Mouse (Mus musculus): Measurements from ENCODE around the gene AC141477.1.

AC141477.1 gene

DNA sequence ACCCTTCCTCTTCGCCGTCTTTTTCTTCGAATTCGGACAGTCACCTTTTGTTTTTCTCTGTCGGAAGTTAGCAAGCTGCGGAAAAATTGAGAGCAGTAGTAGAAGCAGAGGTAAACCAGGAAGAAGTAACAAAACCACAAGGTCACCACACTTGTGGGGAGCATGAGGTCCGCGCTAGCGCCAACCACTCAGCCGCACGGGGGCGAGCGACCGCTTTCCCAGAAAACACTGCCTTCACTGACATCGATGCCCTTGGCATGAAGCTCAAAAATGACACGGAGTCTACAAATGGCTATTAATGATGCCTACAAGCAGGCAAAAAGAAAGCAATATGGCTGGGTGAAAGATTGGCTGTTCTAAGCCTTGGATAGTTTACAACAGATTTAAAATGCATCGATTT lies at the start of gene AC141477.1:
Gene AC141477.1 (minus strand): TSS at position 164 of the 400 bp plus-strand sequence.
- no peak for DNase-seq

DNA sequence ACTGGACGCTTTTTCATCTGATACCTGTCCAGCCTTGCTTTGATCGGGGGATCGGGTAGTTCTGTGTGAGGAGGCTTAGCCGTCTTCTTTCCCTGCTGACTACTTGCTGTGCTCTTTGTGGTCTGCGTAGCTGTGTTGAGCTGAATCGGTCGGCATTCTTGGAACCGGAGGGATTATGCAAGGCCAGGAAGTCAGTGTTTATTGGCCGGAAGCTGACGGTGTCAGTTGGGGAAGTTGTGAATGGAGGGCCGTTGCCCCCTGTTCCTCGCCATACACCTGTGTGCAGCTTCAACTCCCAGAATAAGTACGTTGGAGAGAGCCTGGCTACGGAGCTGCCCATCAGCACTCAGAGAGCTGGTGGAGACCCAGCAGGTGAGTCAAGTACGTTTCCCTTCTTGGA lies 49.0 kb upstream of the AC141477.1 start:
- DNase-seq = no peak

DNA sequence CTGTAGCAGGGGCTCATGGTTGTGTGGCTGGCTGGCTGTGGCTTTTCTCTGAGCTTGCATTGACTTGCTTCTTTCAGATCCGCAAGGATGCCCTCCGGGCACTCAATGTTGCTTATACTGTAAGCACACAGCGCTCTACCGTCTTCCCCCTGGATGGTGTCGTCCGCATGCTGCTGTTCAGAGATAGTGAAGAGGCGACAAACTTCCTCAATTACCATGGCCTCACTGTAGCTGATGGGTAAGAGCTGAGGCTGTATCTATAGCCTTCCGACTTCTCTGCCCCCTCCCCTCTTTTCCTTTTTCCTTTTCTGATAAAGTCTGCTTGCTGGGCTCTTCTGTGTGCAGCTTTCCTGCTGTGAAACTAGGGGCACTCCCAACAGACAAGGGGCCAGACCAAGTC lies 48.0 kb upstream of the AC141477.1 start:
- no peak for DNase-seq

DNA sequence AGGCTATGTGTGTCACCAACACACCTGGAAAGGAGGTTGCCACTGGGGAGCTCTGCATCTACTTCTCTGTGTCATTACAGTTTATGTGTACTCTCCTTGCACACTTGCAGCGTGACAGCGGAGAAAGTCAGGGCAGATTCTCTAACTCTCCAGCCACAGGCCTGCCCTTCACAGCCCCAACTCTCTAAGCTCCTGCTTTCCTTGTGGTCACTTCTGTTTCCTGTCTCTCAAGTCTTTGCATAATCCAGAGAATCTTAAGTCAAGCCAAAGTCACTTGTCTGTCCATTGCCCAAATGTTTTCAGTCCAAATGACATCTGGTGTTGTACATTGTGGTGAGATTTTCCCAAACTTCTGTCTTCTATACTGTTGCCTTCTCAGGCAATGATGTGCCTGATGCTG lies 46.1 kb upstream of the AC141477.1 start:
- DNase-seq = no peak

DNA sequence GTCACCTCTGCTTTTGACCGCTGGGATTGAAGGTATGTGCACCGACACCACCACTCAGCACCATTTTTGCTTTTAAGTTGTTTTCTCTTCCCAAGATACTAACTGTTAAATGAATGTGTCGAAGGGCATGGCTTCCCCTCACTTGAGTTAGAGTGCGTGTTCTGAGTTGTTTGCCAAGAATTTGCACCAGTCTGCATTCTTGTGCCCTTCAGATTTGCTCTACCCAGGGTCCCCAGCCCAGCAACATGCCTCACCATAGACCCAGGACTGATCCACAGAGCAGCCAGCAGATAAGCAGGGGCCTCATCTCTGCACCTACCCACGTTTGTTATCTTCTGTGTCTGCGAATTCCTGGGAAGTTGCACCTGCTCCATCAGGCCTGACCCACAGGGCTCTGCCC lies 41.2 kb upstream of the AC141477.1 start:
- no peak for DNase-seq

DNA sequence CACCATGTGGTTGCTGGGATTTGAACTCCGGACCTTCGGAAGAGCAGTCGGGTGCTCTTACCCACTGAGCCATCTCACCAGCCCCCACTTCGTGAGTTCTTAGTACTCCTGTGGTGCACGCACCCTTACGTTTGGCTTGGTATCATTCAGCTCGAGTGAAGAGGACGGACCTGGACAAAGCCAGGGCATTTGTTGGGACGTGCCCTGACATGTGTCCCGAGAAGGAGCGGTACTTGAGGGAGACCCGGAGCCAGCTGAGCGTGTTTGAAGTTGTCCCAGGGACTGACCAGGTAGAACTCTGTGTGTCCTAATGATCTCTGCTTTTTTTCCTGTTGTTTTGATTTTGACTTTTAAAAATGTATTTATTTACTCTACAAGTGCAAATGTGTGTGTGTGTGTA lies 40.6 kb upstream of the AC141477.1 start:
- no peak for DNase-seq

DNA sequence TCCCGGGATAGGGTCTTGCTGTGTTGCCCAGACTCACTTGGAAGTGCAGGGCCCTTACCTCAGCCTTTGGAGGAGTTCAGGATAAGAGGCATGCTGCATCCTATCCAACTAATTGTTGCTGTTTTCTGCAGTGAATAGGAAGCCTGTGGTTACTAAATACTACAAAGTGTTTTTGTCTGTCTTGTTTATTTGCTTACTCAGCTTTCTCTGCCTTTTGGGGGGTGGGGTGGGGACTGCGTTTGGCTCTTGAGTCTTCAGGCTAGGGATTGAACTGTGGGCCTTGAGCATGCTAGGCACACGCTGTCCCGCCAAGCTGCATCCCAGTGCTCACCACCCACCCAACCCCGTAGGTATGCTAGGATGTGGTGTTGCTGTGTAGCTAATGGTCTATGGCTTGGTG lies 33.5 kb upstream of the AC141477.1 start:
- DNase-seq = no peak

DNA sequence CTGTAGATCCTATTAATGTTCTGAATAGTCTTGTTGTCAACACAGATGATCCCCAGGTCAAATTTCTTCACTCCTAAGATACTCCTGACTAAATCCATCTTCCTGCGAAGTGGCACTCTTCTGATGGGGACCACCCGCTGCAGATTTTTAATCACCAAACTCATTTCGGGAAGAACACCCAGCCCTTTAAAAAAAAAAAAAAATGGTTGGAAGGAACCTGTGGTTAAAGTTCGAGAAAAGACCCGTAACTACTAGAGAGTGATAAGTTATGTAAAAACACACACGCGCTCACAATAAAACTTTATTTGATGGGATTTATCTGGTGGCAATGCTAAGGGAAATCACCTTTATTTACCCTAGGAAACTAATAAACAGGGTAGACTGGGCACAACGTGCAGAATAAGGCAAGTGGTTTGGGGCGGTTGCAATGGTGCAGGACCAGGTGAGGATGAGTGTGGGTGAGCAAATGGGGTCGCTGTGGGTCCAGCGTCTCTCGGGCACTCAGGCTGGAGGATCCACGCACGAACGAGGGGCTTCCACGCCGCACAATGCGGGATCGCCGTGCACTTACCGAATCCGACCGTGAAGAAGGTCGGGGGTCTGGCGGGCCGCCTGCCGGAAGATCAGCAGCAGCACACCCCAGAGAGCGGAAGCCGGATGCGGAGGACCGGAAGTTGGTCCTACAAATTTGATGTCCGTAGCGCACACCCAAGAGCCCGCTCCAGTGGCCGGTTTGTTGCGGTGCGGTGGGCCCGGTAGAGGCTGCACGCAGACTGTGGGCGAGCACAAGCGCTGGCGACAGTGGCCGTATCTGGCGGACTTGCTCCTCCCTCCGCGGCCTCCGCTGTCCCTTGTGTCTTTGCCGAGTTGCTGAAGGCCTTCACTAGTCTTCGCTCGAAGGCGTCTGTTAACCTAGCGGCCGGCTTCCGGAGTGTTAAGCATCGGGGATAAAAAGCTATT lies 28.2 kb upstream of the AC141477.1 start, which contains the start of the genes Mcm3ap and Ybey:
Gene Mcm3ap (plus strand): TSS at position 725 of the 960 bp plus-strand sequence.
Gene Ybey (minus strand): TSS at position 912 of the 960 bp plus-strand sequence.
- DNase-seq = peak; percentile 85

DNA sequence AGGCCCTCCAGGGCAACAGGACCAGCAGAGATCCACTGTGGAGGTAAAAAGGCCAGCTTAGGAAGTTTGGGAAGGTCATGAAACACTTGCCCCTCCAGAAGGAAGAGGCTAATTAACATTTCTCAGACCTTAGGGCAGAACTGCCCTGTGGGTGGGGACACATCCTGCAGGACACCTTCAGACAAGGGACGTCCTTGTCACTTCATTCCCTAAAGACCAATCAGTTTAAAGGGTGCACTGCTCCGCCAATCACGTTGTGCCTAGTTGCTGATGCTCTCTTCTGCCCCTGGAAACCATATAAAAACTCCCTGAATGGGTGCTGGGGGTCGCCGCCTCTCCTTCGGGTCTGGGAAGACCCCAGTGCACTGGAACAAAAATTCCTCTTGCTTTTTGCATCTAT lies 22.5 kb upstream of the AC141477.1 start:
- no peak for DNase-seq

DNA sequence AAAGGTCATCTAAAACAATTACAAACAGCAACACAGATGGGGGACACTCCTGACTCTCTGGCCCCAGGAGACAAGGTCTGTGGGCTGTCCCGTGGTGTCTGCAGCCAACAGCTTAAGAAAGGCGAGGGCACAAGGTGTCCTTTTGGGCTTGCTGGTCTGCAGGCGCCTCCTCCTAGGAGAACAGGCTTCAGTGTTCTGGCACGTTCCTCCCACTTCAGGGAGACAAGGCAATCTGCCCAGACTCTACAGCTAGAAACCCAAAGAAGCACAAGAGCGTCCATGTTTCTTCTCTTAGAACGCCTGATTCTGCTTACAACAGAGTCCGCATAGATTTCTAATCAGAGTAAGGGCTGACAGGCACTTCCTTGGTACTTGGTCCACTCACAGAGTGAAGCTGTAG lies 22.1 kb upstream of the AC141477.1 start:
- no peak for DNase-seq

DNA sequence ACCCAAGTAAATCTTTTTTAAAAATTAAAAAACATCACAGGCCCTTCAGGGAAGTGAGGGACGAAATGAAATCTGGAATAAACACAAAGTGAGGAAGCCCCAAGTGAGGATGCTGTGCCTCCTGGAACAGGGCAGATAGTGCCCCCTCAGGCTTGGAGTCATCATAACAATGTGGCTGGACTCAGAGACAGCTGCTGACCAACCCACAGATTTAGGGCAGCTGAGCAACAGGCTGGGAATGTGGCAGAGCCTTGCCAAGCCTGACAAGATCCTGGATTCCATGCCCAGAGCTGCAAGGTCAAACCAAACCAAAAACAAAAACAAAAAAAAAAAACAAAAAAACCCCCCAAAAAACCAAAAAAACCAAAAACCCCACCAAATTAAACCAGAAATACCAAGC lies 21.0 kb upstream of the AC141477.1 start:
- DNase-seq = no peak

DNA sequence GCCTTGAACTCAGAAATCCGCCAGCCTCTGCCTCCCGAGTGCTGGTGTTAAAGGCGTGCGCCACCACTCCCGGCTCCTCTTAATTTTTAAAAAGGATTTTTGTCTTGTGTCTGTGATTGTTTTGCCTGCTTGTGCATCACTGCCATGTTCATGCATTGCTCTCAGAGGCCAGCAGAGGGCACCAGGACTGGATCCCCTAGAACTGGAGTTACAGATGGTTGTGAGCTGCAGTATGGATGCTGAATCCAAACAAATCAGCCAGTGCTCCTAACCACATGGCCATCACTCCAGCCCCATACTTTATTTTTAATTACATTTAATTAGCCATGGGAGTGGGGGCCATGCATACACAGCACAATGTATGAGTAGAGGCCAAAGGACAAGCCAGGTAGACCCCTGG lies 15.0 kb upstream of the AC141477.1 start:
- no peak for DNase-seq

DNA sequence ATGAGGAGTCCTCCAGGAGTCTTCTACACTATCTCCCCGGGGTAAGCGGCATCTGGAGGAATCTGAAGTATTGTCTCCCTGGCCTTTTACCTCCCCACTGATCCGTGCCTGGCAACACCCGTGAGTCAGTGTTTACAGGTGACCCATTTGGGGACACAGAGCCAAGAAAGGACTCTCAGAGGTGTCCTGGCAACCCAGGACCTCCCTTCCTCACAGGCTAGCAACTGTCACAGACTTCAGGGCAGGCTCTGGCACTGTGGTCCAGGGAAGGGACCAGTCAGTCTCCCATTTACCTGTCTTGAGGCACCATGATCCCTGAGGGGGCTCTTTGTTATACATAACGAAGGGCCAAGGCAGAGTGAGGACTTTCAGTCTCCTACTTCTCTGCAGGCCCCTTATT lies 8.6 kb upstream of the AC141477.1 start, which contains the start of gene 2610028H24Rik:
Gene 2610028H24Rik (plus strand): TSS at position 231 of the 400 bp plus-strand sequence.
- DNase-seq = no peak

DNA sequence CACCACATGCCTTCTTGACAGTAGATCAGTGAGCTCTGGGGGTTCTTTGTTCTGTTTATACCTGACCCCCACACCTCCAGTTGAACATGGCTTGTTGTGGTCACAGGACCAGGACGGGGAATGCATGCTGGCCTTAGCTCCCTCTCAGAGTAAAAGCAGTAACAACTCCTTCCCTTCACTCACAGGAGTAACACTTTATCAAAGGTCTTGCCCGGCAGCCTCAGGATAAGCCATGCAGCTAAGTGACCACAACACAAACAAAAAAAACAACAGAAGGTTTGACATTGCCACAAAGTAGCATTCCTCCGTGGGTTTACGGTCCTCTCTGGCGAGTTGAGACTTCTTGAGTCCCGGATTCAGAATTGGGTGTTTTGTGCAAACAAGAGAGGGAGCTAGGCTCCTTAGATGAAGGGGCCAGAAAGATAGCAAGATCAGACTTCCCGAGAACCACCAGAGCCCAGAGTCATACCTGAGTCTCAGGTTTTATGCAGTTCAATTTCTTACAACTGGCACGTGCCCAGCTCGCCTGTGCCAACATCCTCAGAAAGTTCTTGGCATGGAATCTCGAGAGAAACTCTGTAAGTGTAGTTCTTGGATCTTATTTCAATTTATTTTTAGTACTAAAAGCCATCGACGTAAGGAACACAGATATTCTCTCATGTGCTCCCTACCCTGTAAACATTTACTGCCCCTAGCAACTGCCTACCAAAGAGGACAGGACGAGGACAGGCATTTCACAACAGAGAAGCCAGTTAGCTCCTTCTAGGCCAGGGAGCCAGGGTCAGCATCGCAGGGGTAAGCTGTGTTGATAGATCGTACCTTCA lies 7.4 kb upstream of the AC141477.1 start:
- DNase-seq = no peak

DNA sequence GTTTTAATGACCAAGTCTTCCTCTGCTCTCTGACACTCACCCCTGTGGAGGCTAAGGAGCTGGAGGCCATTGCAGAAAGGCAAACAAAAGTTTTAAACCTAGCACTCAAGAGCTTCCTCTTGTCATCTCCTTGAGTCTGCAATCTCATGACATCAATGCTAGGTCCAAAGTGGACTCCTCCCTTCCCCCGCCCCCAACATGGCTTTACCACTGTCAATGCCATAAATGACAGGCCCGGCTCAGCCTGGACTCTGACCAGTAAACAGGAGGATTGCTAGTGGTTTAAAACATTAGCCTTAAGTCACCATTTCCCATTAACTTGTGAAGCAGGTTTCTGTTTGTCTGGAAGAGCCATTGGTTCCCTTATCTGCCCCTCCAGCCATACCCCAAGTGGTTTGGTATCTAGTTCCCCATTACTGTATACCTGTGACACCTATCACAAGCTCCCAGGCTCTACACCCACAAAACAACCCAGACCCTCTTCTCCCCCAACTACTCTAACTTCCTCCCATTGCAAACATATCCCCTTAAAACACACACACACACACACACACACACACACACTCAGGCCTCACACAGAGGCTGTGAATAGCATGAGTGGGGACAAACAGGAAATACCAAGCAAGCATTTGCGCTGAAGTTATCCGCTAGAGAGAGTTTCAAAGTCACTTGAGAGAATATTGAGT lies 5.9 kb upstream of the AC141477.1 start:
- DNase-seq = no peak

DNA sequence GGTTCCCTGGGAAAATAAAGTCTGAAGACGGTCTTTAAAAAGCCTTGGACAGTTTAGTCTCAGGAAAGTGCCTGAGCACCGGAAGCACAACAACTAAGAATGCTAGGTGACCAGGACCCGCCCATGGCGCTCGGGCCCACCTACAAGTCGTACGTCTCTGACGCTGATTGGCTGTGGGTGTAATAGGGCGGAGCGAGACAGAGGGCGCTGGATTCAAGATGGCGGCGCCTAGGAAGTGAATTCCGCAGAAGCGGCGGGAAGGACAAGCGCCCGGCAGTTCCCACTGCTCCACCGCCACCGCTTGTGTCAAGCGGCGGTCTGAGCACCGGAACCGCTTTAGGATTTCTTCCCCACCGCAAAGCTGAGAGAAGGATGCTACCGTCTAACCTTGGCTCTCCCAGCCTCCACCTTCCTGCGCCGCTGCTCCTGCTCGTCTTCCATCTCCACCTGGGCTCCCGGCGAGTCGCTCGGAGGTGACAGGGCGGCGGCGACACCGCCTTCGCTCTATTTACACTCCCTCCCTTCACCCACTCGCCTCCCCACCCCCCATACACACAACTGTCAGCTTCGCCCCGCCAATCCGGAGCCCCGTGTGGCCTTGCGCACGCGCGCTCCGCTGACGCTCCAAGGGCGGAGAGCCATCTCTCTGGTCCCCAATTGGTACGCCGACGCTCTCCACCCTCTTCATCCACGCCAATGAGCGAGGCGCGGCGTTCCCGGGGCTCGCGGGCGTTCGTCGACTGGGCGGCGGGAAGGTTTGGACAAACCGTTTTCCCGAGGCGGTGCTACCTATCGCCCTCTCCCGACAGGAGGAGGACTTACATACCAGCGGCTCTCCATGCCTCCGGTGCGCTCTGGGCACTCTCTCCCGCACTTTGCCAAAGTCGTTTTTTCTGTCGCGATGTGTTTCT lies 2.2 kb upstream of the AC141477.1 start, which contains the start of gene Pcnt:
Gene Pcnt (minus strand): TSS at position 609 of the 911 bp plus-strand sequence.
- peak; percentile 97 for DNase-seq

DNA sequence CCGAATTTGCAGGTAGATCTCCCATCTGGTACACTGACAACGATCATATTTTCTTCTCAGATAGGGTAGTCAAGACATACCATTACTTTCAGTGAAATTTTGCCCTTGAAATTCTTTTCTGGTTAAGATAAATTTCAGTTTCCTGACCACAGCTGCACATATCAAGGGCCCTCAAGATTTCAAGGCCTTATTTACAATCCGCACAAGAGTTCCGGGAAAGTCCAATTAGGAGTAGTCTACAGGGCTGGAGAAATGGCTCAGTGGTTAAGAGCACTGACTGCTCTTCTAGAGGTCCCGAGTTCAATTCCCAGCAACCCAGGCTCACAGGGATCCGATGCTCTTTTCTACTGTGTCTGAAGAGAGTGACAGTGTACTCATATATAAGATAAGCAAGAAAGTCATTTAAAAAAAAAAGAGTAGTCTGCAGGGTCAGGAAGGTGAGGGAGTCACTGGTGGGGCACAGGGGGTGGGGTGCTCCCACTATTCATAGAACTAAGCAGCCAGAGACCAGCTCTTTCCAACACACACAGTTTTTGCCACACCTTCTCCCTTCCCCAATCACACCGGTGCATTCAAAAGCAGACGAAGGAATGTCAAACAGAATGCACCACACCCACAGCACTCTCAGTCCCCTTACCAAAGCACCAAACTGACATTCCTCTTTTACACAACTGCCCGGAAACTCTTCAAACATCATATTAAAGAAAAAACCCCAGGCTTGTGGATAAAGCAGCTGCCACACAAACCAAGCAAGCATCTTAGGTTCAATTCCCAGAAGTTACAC lies 945 bp downstream of the AC141477.1 start:
- no peak for DNase-seq

DNA sequence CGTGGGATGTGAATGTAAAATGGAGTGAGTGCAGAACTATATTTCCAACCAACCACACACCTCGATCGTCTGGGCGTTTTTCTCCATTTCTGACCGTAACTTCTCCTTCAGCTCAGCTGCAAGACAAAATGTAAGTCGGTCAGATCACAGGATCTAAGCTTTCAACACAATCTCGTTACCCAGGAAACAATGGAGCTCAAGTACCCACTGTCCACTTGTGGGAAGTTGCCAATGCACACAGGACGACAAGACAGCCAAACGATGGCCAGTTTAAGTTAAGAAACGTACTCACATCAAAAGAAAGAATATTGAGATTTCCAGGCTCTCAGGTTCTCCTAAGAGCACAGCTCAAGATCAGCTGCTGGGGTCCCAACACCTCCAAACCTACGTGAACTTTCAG lies 6.3 kb downstream of the AC141477.1 start:
- no peak for DNase-seq

DNA sequence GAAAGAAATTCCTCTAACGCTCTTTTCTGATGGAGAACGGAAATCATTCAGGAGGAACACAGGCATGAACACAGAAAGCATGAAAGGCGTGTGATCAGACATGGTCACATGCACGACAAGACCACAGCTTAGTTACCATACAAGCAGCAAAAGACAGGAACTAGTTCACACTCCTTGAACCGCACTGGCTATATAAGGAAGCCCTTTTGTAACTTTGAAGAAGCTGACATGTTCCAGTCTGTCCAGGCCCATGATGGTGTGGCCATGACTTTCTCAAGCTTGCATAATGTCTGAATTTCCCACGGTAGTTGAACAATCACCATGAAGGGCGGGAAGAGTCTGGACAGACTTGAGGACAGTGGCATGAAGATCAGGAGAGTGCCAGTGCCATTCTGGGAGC lies 14.6 kb downstream of the AC141477.1 start:
- DNase-seq = no peak

DNA sequence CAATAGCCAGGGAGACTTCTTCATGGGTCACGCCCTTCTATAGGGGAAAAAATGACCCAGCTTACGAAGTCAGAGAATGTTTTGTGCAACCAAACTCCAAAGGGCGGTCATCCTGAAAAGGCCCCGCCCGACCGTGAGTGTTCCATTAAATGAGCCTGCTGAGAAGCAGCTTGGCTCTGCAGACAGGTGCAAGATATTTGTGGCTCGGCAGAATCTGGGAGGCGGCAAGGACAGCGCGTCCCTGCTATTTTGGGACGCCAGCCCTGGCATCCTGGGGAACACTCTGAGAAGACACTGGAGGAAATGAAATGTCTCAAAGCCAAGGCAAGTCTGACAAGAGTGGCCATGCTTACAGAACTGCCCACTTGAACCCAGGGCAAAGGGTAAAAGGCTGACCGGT lies 23.4 kb downstream of the AC141477.1 start:
- peak; percentile 66 for DNase-seq

DNA sequence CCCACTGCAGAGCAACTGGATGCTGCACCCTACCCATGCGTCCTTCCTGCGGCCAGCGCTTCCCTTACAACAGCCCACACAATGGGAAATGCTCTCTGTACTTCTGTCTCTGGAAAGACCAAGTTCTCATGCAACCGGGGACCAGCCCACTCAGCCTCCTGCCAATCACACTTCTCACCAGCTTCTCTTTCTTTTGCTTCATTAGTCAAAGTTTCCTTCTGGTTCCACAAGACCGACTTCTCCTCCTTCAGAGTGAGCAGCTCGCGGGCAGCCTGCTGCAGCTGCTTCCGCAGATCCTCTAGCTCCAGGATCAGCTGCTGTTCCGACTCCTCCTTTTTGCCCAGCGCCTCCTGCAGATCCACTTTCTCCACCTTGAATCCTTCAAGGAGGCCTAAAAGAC lies 31.7 kb downstream of the AC141477.1 start:
- DNase-seq = no peak

Measured in cerebellum, adult 11 months (tissue).